Mouse (Mus musculus): Measurements from ENCODE around the gene Gpc5. TPM values are rescaled to one million over a fixed set of nuclear protein-coding genes. Genes with fewer than 3 reads are reported as not detected.

Gene Gpc5
- polyA plus RNA-seq (2015; fragmentation: Nextera tagmentation; extraction: Ambion mirVana), result 25.1 and 26.0 TPM in 2 replicates

GRCm38 (mm10) chr14:115092081-115092480 is at the start of gene Gpc5:
Gpc5 (plus strand) TSS chr14:115092215.

MicroRNA genes within 50 kb of the gene (microRNA counts, 519-probe panel; counts per million panel counts)
- microRNA mmu-miR-18a (40.5 counts per million), microRNA mmu-miR-19a (5,723 counts per million, percentile 78 among the panel's probes with 10 or more counts), microRNA mmu-miR-19b (5,875 counts per million, percentile 81 among the panel's probes with 10 or more counts), microRNA mmu-miR-20a+mmu-miR-20b (6,057 counts per million, percentile 86 among the panel's probes with 10 or more counts), microRNA mmu-miR-92a (40.5 counts per million)

Small RNA genes lying within 50 kb of the gene (microRNA-seq; reads per million reads assigned to microRNA genes)
- gene Mir17 (5,565 reads per million, percentile 93 among the genes with 10 or more reads in this experiment), gene Mir18 (1,517 reads per million, percentile 79 among the genes with 10 or more reads in this experiment), gene Mir19a (30.5 reads per million, percentile 31 among the genes with 10 or more reads in this experiment), gene Mir19b-1 (7.5 reads per million, percentile 17 among the genes with 10 or more reads in this experiment), gene Mir20a (2,242 reads per million, percentile 84 among the genes with 10 or more reads in this experiment), gene Mir92-1 (401 reads per million, percentile 64 among the genes with 10 or more reads in this experiment)
